Mouse (Mus musculus) embryonic facial prominence, embryonic 12.5 days (tissue): Measurements from ENCODE around the gene Fam209. TPM values are rescaled to one million over a fixed set of nuclear protein-coding genes. Genes with fewer than 3 reads are reported as not detected.
A peak's percentile ranks its signal among the peaks of the same experiment; 100 is the strongest.

Source experiments
- ATAC-seq: fragments of 200-750 bp; cut with Nextera tagmentation; 2 replicates; pipeline ENCODE4 v1.8.0; 2017; ENCODE audit not compliant: insufficient number of reproducible peaks, insufficient read depth, low FRiP score, low TSS enrichment
- H3K27ac ChIP-seq: fragments of 300-500 bp; sonication (generic); 2 replicates; pipeline ENCODE4 v1.5.1; 2016; ENCODE audit warnings: mild to moderate bottlenecking
- H3K27me3 ChIP-seq: fragments of 300-500 bp; sonication (generic); 2 replicates; pipeline ENCODE4 v1.6.1; 2016; ENCODE audit warnings: mild to moderate bottlenecking, moderate library complexity
- H3K36me3 ChIP-seq: fragments of 300-500 bp; sonication (generic); 2 replicates; pipeline ENCODE4 v1.6.1; 2016; ENCODE audit warnings: mild to moderate bottlenecking
- H3K4me1 ChIP-seq: fragments of 300-500 bp; sonication (generic); 2 replicates; pipeline ENCODE4 v1.6.1; 2016
- H3K4me2 ChIP-seq: fragments of 300-500 bp; sonication (generic); replicated peaks from 2 replicates; pipeline ENCODE4 v1.6.1; 2016; ENCODE audit warnings: mild to moderate bottlenecking, moderate library complexity
- H3K4me3 ChIP-seq: fragments of 300-500 bp; sonication (generic); 2 replicates; pipeline ENCODE4 v1.5.1; 2016; ENCODE audit warnings: mild to moderate bottlenecking
- H3K9ac ChIP-seq: fragments of 300-500 bp; sonication (generic); 2 replicates; pipeline ENCODE4 v1.6.1; 2016; ENCODE audit warnings: mild to moderate bottlenecking, moderate library complexity
- H3K9me3 ChIP-seq: fragments of 300-500 bp; sonication (generic); 2 replicates; pipeline ENCODE4 v1.6.1; 2016; ENCODE audit warnings: mild to moderate bottlenecking, moderate library complexity
- WGBS: fragments of 180-500 bp; shearing (Covaris S2); methylation state at CpG from one replicate; pipeline ENCODE4 v1.1.7; 2016; 5-methylcytosine and 5-hydroxymethylcytosine counted together
- polyA plus RNA-seq: library from polyadenylated mRNA; unstranded; fragments of >200 nt; fragmentation: Nextera tagmentation; extraction: Ambion mirVana; gene quantifications from 2 replicates; pipeline ENCODE4 v1.2.1, GENCODE M21; 2016

Gene Fam209
- polyA plus RNA-seq, 1 experiment from 2014 or later = 0.41 TPM

GRCm38 (mm10) chr2:172480296-172480695 lies 8.0 kb downstream of the Fam209 start:
- ATAC-seq = no peak
- Histone ChIP-seq H3K9me3 (no peaks in the 10 kb centered on the region), H3K36me3 (no peaks in the 10 kb centered on the region), H3K4me2 (no peak overlapping the region), H3K27me3 (no peaks in the 10 kb centered on the region), H3K4me1 (peaks cover 6% of the 10 kb centered on the region), H3K4me3 (no peak overlapping the region), H3K9ac (no peak overlapping the region), H3K27ac (no peak overlapping the region)
- 68% methylated on average over 7 of the region's 7 CpGs for WGBS

DNA sequence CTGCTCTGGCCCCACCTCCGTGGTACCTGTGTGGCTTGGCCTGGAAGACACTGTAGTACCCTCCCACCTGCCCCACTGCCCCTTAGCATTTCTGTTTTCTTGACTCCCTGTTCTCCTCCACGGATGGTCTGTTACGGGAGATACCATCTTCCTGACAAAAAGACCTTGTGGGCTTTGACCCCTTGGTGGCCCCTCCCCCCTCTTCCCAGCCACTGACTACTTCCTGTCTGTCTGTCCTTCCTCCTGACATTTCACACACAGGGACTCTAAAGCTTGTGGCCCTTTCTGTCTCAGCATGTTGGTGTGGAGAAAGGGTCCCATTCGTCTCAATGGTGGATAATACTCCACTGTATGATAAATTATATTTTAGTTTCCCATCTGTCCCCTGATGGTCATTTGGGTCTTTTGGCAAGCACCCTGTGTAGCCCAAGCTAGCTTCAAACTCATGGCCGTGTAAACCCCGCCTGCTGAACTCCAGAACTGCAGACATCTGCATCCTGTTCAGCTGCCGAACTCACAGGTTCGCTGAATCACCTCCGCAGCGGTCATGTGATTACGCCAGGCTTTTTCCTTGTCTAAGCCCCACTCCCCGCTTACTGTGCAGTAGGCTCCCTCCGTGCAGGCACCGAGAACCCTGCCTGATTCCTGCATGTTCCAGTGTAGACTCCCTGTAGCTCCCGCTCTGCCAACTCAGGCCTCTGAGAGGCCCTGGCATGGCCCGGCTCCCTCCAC lies 9.5 kb downstream of the Fam209 start:
- Histone ChIP-seq H3K4me1 (peaks cover 6% of the 10 kb centered on the region), H3K9me3 (no peaks in the 10 kb centered on the region), H3K9ac (no peak overlapping the region), H3K27ac (no peak overlapping the region), H3K27me3 (no peaks in the 10 kb centered on the region), H3K4me3 (no peak overlapping the region), H3K36me3 (no peaks in the 10 kb centered on the region), H3K4me2 (no peak overlapping the region)
- ATAC-seq = no peak
- 79% methylated on average over 16 of the region's 16 CpGs for WGBS

- ATAC-seq = no peak
- WGBS = 86% methylated on average over 14 of the region's 14 CpGs
- Histone ChIP-seq H3K27ac (peak overlapping the region; percentile 37; the same call in 1 of the 2 replicates), H3K4me1 (peaks cover 6% of the 10 kb centered on the region), H3K4me2 (no peak overlapping the region), H3K27me3 (no peaks in the 10 kb centered on the region), H3K9ac (no peak overlapping the region), H3K36me3 (no peaks in the 10 kb centered on the region), H3K4me3 (no peak overlapping the region), H3K9me3 (no peaks in the 10 kb centered on the region)
These were observed 11.6 kb downstream of the Fam209 start for GRCm38 (mm10) chr2:172483766-172484413.

DNA sequence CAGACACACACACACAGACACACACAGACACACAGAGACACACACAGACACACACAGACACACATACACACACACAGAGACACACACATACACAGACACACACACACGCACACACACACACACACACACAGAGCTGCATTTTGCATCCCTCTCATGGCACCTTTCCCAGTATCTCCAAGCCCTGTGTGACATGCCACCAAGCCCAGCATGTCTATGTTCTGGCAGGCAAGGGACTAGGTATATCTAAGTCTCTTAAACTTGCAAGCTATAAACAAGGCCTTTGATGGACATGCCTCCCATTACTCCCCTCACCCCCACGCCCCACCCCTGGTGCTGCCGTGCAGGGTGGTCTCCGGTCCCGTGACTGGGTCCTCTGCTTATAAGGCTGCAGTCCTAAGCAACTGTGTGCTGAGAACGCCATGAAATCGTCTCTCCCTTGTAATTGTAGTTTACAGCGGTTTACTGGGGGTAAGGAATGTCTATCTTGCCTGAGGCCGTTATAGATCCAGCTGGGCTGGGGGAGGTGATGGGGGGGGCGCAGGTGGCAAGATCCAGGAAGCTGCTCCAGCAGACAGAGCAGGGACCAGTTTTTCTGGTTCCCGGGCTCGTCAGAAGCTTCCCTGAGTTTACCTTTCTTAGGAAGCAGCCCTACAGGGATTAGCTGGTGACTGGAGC lies 12.5 kb downstream of the Fam209 start:
- Histone ChIP-seq H3K9me3 (no peaks in the 10 kb centered on the region), H3K4me1 (peaks cover 6% of the 10 kb centered on the region), H3K27me3 (no peaks in the 10 kb centered on the region), H3K27ac (peak overlapping the region; percentile 37; the same call in 1 of the 2 replicates), H3K36me3 (no peaks in the 10 kb centered on the region), H3K9ac (no peak overlapping the region), H3K4me3 (no peak overlapping the region), H3K4me2 (no peak overlapping the region)
- ATAC-seq = no peak
- 23% methylated on average over 12 of the region's 12 CpGs for WGBS

GRCm38 (mm10) chr2:172496736-172497345 lies 24.5 kb downstream of the Fam209 start:
- Histone ChIP-seq H3K27me3 (no peaks in the 10 kb centered on the region; the same call in 1 of the 2 replicates), H3K4me2 (no peak overlapping the region), H3K4me1 (no peaks in the 10 kb centered on the region), H3K27ac (no peak overlapping the region), H3K4me3 (no peak overlapping the region), H3K9ac (no peak overlapping the region), H3K9me3 (no peaks in the 10 kb centered on the region), H3K36me3 (no peaks in the 10 kb centered on the region)
- WGBS = 73% methylated on average over 8 of the region's 8 CpGs
- ATAC-seq = no peak

DNA sequence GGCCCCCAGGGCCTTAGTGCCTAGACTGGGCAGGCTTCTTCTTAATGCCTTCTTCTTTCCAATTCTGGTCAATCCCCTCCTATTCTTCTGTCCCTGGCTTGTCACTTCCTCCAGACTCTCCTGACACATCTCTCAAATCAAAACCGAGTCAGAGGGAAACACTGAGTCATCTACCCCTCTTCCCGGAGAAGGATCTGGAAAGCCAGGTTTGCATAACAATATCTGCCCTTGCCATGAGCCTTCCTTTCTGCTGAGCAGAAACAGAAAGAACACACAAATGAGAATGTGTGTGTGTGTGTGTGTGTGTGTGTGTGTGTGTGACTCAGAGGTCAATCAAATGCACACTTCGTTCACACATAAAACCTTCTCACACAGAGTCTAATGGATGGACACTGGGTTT lies 26.5 kb downstream of the Fam209 start:
- H3K4me3 ChIP-seq = no peak overlapping the region
- WGBS = 67% methylated on average over 3 of the region's 3 CpGs
- no peak for ATAC-seq
- H3K27me3 ChIP-seq = no peaks in the 10 kb centered on the region; the same call in 1 of the 2 replicates
- no peaks in the 10 kb centered on the region for H3K9me3 ChIP-seq
- H3K4me1 ChIP-seq = peaks cover 5% of the 10 kb centered on the region; the same call in 1 of the 2 replicates
- no peaks in the 10 kb centered on the region for H3K36me3 ChIP-seq
- no peak overlapping the region for H3K9ac ChIP-seq
- H3K4me2 ChIP-seq = no peak overlapping the region
- H3K27ac ChIP-seq = no peak overlapping the region

- Histone ChIP-seq H3K27ac (no peak overlapping the region), H3K4me2 (no peak overlapping the region), H3K4me1 (peaks cover 5% of the 10 kb centered on the region; the same call in 1 of the 2 replicates), H3K9me3 (no peaks in the 10 kb centered on the region), H3K36me3 (no peaks in the 10 kb centered on the region), H3K27me3 (no peaks in the 10 kb centered on the region), H3K4me3 (no peak overlapping the region), H3K9ac (no peak overlapping the region)
- no peak for ATAC-seq
- 41% methylated on average over 7 of the region's 7 CpGs for WGBS
These were observed 28.5 kb downstream of the Fam209 start for GRCm38 (mm10) chr2:172500752-172501316.

GRCm38 (mm10) chr2:172501341-172501740 lies 29.0 kb downstream of the Fam209 start:
- H3K4me3 ChIP-seq = no peak overlapping the region
- peaks cover 5% of the 10 kb centered on the region; the same call in 1 of the 2 replicates for H3K4me1 ChIP-seq
- H3K27me3 ChIP-seq = no peaks in the 10 kb centered on the region
- H3K9me3 ChIP-seq = no peaks in the 10 kb centered on the region
- no peak overlapping the region for H3K9ac ChIP-seq
- no peak overlapping the region for H3K27ac ChIP-seq
- 2% methylated on average over 4 of the region's 4 CpGs for WGBS
- no peak overlapping the region for H3K4me2 ChIP-seq
- ATAC-seq = no peak
- H3K36me3 ChIP-seq = no peaks in the 10 kb centered on the region

- ATAC-seq = no peak
- Histone ChIP-seq H3K4me1 (peaks cover 5% of the 10 kb centered on the region; the same call in 1 of the 2 replicates), H3K27ac (no peak overlapping the region), H3K9me3 (no peaks in the 10 kb centered on the region), H3K4me2 (no peak overlapping the region), H3K27me3 (no peaks in the 10 kb centered on the region), H3K4me3 (no peak overlapping the region), H3K36me3 (no peaks in the 10 kb centered on the region), H3K9ac (no peak overlapping the region)
- WGBS = 61% methylated on average over 14 of the region's 14 CpGs
These were observed 29.8 kb downstream of the Fam209 start for GRCm38 (mm10) chr2:172502168-172502567.

DNA sequence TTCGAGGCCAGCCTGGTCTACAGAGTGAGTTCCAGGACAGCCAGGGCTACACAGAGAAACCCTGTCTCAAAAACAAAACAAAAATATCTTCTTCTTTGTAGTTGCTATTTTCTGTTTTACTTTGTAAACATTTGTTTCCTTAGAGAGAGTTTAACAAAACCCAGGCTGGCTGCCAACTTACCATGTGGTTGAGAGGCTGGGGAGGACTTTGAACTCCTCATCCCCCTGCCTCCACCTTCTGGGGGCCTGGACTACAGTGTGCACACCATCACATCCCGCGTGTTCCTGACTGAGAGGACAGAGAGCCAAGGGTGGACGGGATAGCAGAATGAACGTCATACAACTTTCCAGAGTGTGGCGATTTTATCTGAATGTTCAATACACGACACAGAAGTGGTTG lies 33.8 kb downstream of the Fam209 start:
- no peaks in the 10 kb centered on the region for H3K27me3 ChIP-seq
- no peak overlapping the region for H3K4me2 ChIP-seq
- no peak for ATAC-seq
- H3K9me3 ChIP-seq = no peaks in the 10 kb centered on the region
- H3K4me1 ChIP-seq = peaks cover 5% of the 10 kb centered on the region; the same call in 1 of the 2 replicates
- 89% methylated on average over 7 of the region's 7 CpGs for WGBS
- H3K27ac ChIP-seq = no peak overlapping the region
- H3K36me3 ChIP-seq = no peaks in the 10 kb centered on the region
- H3K4me3 ChIP-seq = no peak overlapping the region
- no peak overlapping the region for H3K9ac ChIP-seq

GRCm38 (mm10) chr2:172510056-172510712 lies 37.9 kb downstream of the Fam209 start:
- Histone ChIP-seq H3K4me3 (no peak overlapping the region), H3K9ac (no peak overlapping the region), H3K27ac (no peak overlapping the region), H3K4me1 (no peaks in the 10 kb centered on the region), H3K36me3 (no peaks in the 10 kb centered on the region), H3K9me3 (no peaks in the 10 kb centered on the region), H3K27me3 (peaks cover 6% of the 10 kb centered on the region; the same call in 1 of the 2 replicates), H3K4me2 (no peak overlapping the region)
- ATAC-seq = no peak
- WGBS = 87% methylated on average over 15 of the region's 15 CpGs
